Mouse (Mus musculus): ENCODE results near the gene Vmn2r2.

Gene Vmn2r2

GRCm38 (mm10) chr3:64141878-64142508, at the start of gene Vmn2r2:
TSS of gene Vmn2r2 (minus strand) at chr3:64141928.
- DNase-seq, result no peak

- DNase-seq, result no peak
Measured at GRCm38 (mm10) chr3:64113352-64114046, 28.2 kb downstream of the Vmn2r2 start.

GRCm38 (mm10) chr3:64112707-64113106, 29.0 kb downstream of the Vmn2r2 start:
- DNase-seq, result no peak

- no peak for DNase-seq
Measured at GRCm38 (mm10) chr3:64081247-64081646, 60.5 kb downstream of the Vmn2r2 start, which contains the start of gene Vmn2r1. TSS of gene Vmn2r1 (plus strand) at chr3:64081547.
